Mouse (Mus musculus): ENCODE data around the gene C1galt1c1. TPM values are rescaled to one million over a fixed set of nuclear protein-coding genes. Genes with fewer than 3 reads are reported as not detected.

The C1galt1c1 gene
- polyA plus RNA-seq (2014; fragmentation: Nextera tagmentation; extraction: Ambion mirVana): 29.0 and 38.4 TPM in 2 replicates

GRCm38 (mm10) chrX:38634801-38635637 is at the start of gene C1galt1c1:
Gene C1galt1c1 (minus strand): TSS chrX:38635087.
- Histone ChIP-seq H3K27me3 (ENCODE audit: control insufficient read depth, insufficient read depth, low read length) (no peaks in the 10 kb centered on the region), H3K27ac (ENCODE audit: low read depth, low read length) (peak within 1 kb of the TSS; percentile 80; the same call in 1 of the 2 replicates), H3K4me2 (replicated peaks; ENCODE audit: low read depth, low read length) (peak within 1 kb of the TSS; percentile 36), H3K36me3 (ENCODE audit: control insufficient read depth, insufficient read depth, low read length) (no peaks in the 10 kb centered on the region; the same call in 1 of the 2 replicates), H3K9ac (ENCODE audit: low read depth, low read length) (peak within 1 kb of the TSS; percentile 60), H3K4me3 (ENCODE audit: low read length) (peak within 1 kb of the TSS; percentile 49), H3K4me1 (ENCODE audit: control insufficient read depth, insufficient read depth, low read length) (no peaks in the 10 kb centered on the region), H3K9me3 (ENCODE audit: control insufficient read depth, low read length) (no peaks in the 10 kb centered on the region)
- ATAC-seq (ENCODE audit: low FRiP score, low TSS enrichment): peak; percentile 99
- WGBS: 21% methylated on average over 43 of the region's 43 CpGs

- H3K9me3 ChIP-seq (ENCODE audit: control insufficient read depth, low read length): no peaks in the 10 kb centered on the region
- H3K4me2 ChIP-seq (replicated peaks; ENCODE audit: low read depth, low read length): no peak overlapping the region
- no peak overlapping the region for H3K4me3 ChIP-seq (ENCODE audit: low read length)
- H3K9ac ChIP-seq (ENCODE audit: low read depth, low read length): no peak overlapping the region
- WGBS: 25% methylated on average over 2 of the region's 2 CpGs
- no peaks in the 10 kb centered on the region for H3K4me1 ChIP-seq (ENCODE audit: control insufficient read depth, insufficient read depth, low read length)
- ATAC-seq (ENCODE audit: low FRiP score, low TSS enrichment): no peak
- no peak overlapping the region for H3K27ac ChIP-seq (ENCODE audit: low read depth, low read length)
- no peaks in the 10 kb centered on the region for H3K27me3 ChIP-seq (ENCODE audit: control insufficient read depth, insufficient read depth, low read length)
- H3K36me3 ChIP-seq (ENCODE audit: control insufficient read depth, insufficient read depth, low read length): no peaks in the 10 kb centered on the region
Measured at GRCm38 (mm10) chrX:38681972-38682371, 47.1 kb upstream of the C1galt1c1 start.

DNA sequence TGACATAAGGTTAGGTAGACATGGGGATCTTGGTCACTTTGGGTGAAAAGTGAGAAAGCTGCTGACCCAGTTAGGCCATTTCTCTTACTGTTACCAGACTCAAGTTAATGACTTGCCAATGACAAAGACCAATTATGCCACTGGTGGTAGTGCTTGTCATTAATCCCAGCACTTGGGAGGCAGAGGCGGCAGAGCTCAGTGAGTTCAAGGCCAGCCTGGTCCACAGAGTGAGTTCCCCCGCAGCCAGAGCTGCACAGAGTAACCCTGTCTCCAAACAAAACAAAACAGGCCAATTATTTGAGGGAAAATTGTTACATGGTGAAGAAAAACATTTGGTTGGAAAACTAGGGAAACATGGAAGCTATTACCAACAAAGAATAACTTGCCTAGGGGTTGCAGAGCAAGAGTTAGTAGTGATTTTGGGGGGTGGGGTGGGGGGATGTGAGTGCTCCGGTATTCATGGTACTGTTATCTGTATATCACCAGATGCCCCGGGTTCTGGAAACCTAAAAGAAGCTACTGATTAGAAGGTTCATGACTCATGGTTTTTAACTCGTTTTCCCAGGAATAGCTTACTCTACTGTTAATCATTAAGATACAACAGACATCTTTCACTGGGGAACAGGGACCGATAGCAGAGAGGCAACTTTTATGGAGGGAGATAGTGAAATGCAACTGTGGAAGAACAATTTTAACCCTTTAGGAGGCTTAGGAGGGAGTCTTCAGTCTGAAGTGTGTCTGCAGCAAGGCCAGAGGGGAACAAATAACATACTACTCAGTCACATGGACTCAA is 34.4 kb upstream of the C1galt1c1 start:
- H3K27ac ChIP-seq (ENCODE audit: low read depth, low read length): no peak overlapping the region
- no peak for ATAC-seq (ENCODE audit: low FRiP score, low TSS enrichment)
- no peaks in the 10 kb centered on the region for H3K9me3 ChIP-seq (ENCODE audit: control insufficient read depth, low read length)
- 67% methylated on average over 6 of the region's 6 CpGs for WGBS
- no peaks in the 10 kb centered on the region for H3K27me3 ChIP-seq (ENCODE audit: control insufficient read depth, insufficient read depth, low read length)
- no peaks in the 10 kb centered on the region for H3K4me1 ChIP-seq (ENCODE audit: control insufficient read depth, insufficient read depth, low read length)
- no peak overlapping the region for H3K4me3 ChIP-seq (ENCODE audit: low read length)
- no peak overlapping the region for H3K9ac ChIP-seq (ENCODE audit: low read depth, low read length)
- no peak overlapping the region for H3K4me2 ChIP-seq (replicated peaks; ENCODE audit: low read depth, low read length)
- H3K36me3 ChIP-seq (ENCODE audit: control insufficient read depth, insufficient read depth, low read length): no peaks in the 10 kb centered on the region

DNA sequence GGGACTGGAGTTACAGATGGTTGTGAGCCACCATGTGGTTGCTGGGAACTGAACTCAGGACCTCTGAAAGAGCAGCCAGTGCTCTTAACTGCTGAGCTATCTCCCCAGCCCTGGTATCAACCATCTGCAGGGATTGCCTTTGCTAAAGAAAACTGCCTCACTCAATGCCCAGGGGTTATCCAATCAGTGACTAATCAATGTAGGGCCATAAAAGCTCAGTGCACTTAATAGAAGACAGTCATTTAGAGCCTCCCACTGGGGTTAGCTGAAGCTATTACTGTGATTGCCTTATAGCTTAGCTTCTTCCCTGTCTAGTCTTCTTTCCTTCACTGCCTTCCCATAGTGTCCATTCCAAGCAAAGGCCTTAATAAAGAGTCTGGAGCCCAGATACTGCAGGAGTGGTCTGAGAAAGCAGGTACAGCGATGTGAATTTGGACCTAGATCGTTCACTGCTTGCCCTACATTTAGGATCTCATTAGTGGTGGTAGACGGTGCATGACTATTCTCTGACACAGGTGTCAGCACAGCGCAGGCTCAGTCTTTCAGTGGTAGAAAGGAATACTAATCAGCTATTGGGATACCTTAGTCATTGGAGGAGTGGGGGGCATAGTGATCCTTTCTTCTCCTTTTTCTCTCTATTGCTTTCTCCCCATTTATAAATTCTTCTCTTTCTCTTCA is 21.5 kb upstream of the C1galt1c1 start:
- Histone ChIP-seq H3K4me2 (replicated peaks; ENCODE audit: low read depth, low read length) (no peak overlapping the region), H3K27ac (ENCODE audit: low read depth, low read length) (no peak overlapping the region), H3K9me3 (ENCODE audit: control insufficient read depth, low read length) (no peaks in the 10 kb centered on the region), H3K4me3 (ENCODE audit: low read length) (no peak overlapping the region), H3K4me1 (ENCODE audit: control insufficient read depth, insufficient read depth, low read length) (no peaks in the 10 kb centered on the region), H3K27me3 (ENCODE audit: control insufficient read depth, insufficient read depth, low read length) (no peaks in the 10 kb centered on the region), H3K36me3 (ENCODE audit: control insufficient read depth, insufficient read depth, low read length) (no peaks in the 10 kb centered on the region), H3K9ac (ENCODE audit: low read depth, low read length) (no peak overlapping the region)
- 54% methylated on average over 4 of the region's 4 CpGs for WGBS
- ATAC-seq (ENCODE audit: low FRiP score, low TSS enrichment): no peak

- H3K4me3 ChIP-seq (ENCODE audit: low read length): no peak overlapping the region
- no peak overlapping the region for H3K9ac ChIP-seq (ENCODE audit: low read depth, low read length)
- no peak overlapping the region for H3K27ac ChIP-seq (ENCODE audit: low read depth, low read length)
- ATAC-seq (ENCODE audit: low FRiP score, low TSS enrichment): no peak
- H3K4me2 ChIP-seq (replicated peaks; ENCODE audit: low read depth, low read length): no peak overlapping the region
- H3K36me3 ChIP-seq (ENCODE audit: control insufficient read depth, insufficient read depth, low read length): no peaks in the 10 kb centered on the region
- H3K27me3 ChIP-seq (ENCODE audit: control insufficient read depth, insufficient read depth, low read length): no peaks in the 10 kb centered on the region
- H3K4me1 ChIP-seq (ENCODE audit: control insufficient read depth, insufficient read depth, low read length): no peaks in the 10 kb centered on the region
- WGBS: 82% methylated on average over 5 of the region's 5 CpGs
- H3K9me3 ChIP-seq (ENCODE audit: control insufficient read depth, low read length): no peaks in the 10 kb centered on the region
Measured at GRCm38 (mm10) chrX:38654681-38655080, 19.8 kb upstream of the C1galt1c1 start.

DNA sequence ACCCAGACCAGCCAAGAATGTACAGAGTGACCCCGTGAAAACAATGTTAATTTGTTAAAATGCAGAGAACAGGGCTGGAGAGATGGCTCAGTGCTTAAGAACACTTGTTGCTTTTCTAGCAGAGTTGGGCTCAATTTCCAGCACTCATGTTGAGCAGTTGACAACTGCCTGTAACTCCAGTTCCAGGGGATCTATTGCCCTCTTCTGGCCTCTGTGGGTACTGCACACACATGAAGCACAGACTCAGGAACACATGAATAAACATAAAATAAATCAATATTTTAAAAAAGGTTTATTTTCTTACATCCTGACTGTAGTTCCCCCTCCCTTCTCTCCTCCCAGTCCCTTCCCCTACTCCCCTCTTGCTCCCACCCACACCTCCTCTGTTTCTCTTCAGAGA is 18.3 kb upstream of the C1galt1c1 start:
- Histone ChIP-seq H3K9ac (ENCODE audit: low read depth, low read length) (no peak overlapping the region), H3K27ac (ENCODE audit: low read depth, low read length) (no peak overlapping the region), H3K9me3 (ENCODE audit: control insufficient read depth, low read length) (no peaks in the 10 kb centered on the region), H3K4me1 (ENCODE audit: control insufficient read depth, insufficient read depth, low read length) (no peaks in the 10 kb centered on the region), H3K36me3 (ENCODE audit: control insufficient read depth, insufficient read depth, low read length) (no peaks in the 10 kb centered on the region), H3K4me2 (replicated peaks; ENCODE audit: low read depth, low read length) (no peak overlapping the region), H3K4me3 (ENCODE audit: low read length) (no peak overlapping the region), H3K27me3 (ENCODE audit: control insufficient read depth, insufficient read depth, low read length) (no peaks in the 10 kb centered on the region)
- 75% methylated on average over 1 of the region's 1 CpGs for WGBS
- no peak for ATAC-seq (ENCODE audit: low FRiP score, low TSS enrichment)

GRCm38 (mm10) chrX:38651167-38651566 is 16.3 kb upstream of the C1galt1c1 start:
- Histone ChIP-seq H3K4me2 (replicated peaks; ENCODE audit: low read depth, low read length) (no peak overlapping the region), H3K4me3 (ENCODE audit: low read length) (no peak overlapping the region), H3K36me3 (ENCODE audit: control insufficient read depth, insufficient read depth, low read length) (no peaks in the 10 kb centered on the region), H3K4me1 (ENCODE audit: control insufficient read depth, insufficient read depth, low read length) (no peaks in the 10 kb centered on the region), H3K9ac (ENCODE audit: low read depth, low read length) (no peak overlapping the region), H3K27me3 (ENCODE audit: control insufficient read depth, insufficient read depth, low read length) (no peaks in the 10 kb centered on the region), H3K9me3 (ENCODE audit: control insufficient read depth, low read length) (no peaks in the 10 kb centered on the region), H3K27ac (ENCODE audit: low read depth, low read length) (no peak overlapping the region)
- WGBS: 43% methylated on average over 6 of the region's 7 CpGs
- peak; percentile 46; the same call in 1 of the 2 replicates for ATAC-seq (ENCODE audit: low FRiP score, low TSS enrichment)

GRCm38 (mm10) chrX:38650404-38651039 is 15.6 kb upstream of the C1galt1c1 start:
- Histone ChIP-seq H3K27me3 (ENCODE audit: control insufficient read depth, insufficient read depth, low read length) (no peaks in the 10 kb centered on the region), H3K9ac (ENCODE audit: low read depth, low read length) (no peak overlapping the region), H3K4me2 (replicated peaks; ENCODE audit: low read depth, low read length) (peak overlapping the region; percentile 24; the same call in 1 of the 2 replicates), H3K4me1 (ENCODE audit: control insufficient read depth, insufficient read depth, low read length) (no peaks in the 10 kb centered on the region), H3K9me3 (ENCODE audit: control insufficient read depth, low read length) (no peaks in the 10 kb centered on the region), H3K27ac (ENCODE audit: low read depth, low read length) (no peak overlapping the region), H3K4me3 (ENCODE audit: low read length) (peak overlapping the region; percentile 4; the same call in 1 of the 2 replicates), H3K36me3 (ENCODE audit: control insufficient read depth, insufficient read depth, low read length) (no peaks in the 10 kb centered on the region)
- 45% methylated on average over 9 of the region's 9 CpGs for WGBS
- ATAC-seq (ENCODE audit: low FRiP score, low TSS enrichment): 0 out of 2 replicates have a peak, but pooled peaks have one; percentile 12
